ENCODE assay signal across 8 mouse cellular contexts in genomic region chr1:172357550-172357949, GRCm38 (mm10). TPM values are rescaled to one million over a fixed set of nuclear protein-coding genes. Genes with fewer than 3 reads are reported as not detected.
DNase-seq lines count a peak whose midpoint lies in the region; ATAC-seq lines count a peak whose summit lies in the region.

No protein-coding gene starts in this region.

- peak; percentile 75 for ATAC-seq in frontal cortex, adult (ENCODE audit: low TSS enrichment)
- ATAC-seq in erythroblast, adult 5-6 weeks (replicated peaks; ENCODE audit: low FRiP score, poor library complexity, severe bottlenecking), result peak; percentile 80
- ATAC-seq in hindbrain, embryonic 14.5 days (ENCODE audit: low FRiP score), result peak; percentile 62; the same call in 1 of the 2 replicates
- peak; percentile 32; the same call in 1 of the 2 replicates for ATAC-seq in lung, embryonic 15.5 days (ENCODE audit: borderline replicate concordance, extremely low read depth, low FRiP score, low TSS enrichment)

- no peaks in the 10 kb centered on the region for H3K9me3 ChIP-seq in hindbrain, embryonic 14.5 days (ENCODE audit: control insufficient read depth, low read length)
- H3K9me3 ChIP-seq in lung, embryonic 15.5 days, result no peaks in the 10 kb centered on the region

- H3K4me2 ChIP-seq in hindbrain, embryonic 14.5 days (replicated peaks), result no peak overlapping the region
- no peak overlapping the region for H3K4me2 ChIP-seq in lung, embryonic 15.5 days

- no peak overlapping the region for H3K4me3 ChIP-seq in hindbrain, embryonic 14.5 days (replicated peaks; ENCODE audit: low read length)
- H3K4me3 ChIP-seq in lung, embryonic 15.5 days, result no peak overlapping the region

- H3K4me1 ChIP-seq in hindbrain, embryonic 14.5 days (replicated peaks; ENCODE audit: control insufficient read depth, insufficient read depth, low read length), result peaks cover 4% of the 10 kb centered on the region; the same call in 1 of the 2 replicates
- H3K4me1 ChIP-seq in lung, embryonic 15.5 days, result 0 out of 2 replicates have a peak, but pooled peaks cover 4% of the 10 kb centered on the region

- 4% methylated on average over 1 of the region's 1 CpGs for WGBS in hindbrain, embryonic 14.5 days
- 4% methylated on average over 1 of the region's 1 CpGs for WGBS in lung, embryonic 15.5 days

- no peaks in the 10 kb centered on the region for H3K27me3 ChIP-seq in hindbrain, embryonic 14.5 days (ENCODE audit: control insufficient read depth, insufficient read depth, low read length)
- H3K27me3 ChIP-seq in lung, embryonic 15.5 days, result 0 out of 2 replicates have a peak, but pooled peaks cover 9% of the 10 kb centered on the region

- DNase-seq in frontal cortex, postnatal 14 days (ENCODE audit: low spot score in 2 of 2), result no peak
- peak; percentile 79 to 80 for DNase-seq in B cell, adult 2 months
- DNase-seq in brain, adult 2 months (ENCODE audit: low read depth, low spot score), result peak; percentile 75
- DNase-seq in hindbrain, embryonic 14.5 days (ENCODE audit: low spot score), result peak; percentile 67
- DNase-seq in right cerebral cortex, postnatal 4 days, result peak; percentile 66

- H3K27ac ChIP-seq in hindbrain, embryonic 14.5 days, result no peak overlapping the region
- no peak overlapping the region for H3K27ac ChIP-seq in lung, embryonic 15.5 days

- H3K9ac ChIP-seq in hindbrain, embryonic 14.5 days, result no peak overlapping the region
- H3K9ac ChIP-seq in lung, embryonic 15.5 days, result no peak overlapping the region

- H3K36me3 ChIP-seq in hindbrain, embryonic 14.5 days (replicated peaks; ENCODE audit: control insufficient read depth, insufficient read depth), result no peaks in the 10 kb centered on the region
- no peaks in the 10 kb centered on the region for H3K36me3 ChIP-seq in lung, embryonic 15.5 days

RNA-seq across cellular contexts. Expression of gene Kcnj10, which starts 16.5 kb away (rescaled TPM):
- total RNA-seq in erythroblast, adult 5-6 weeks (2015; ENCODE audit: low replicate concordance), result 5.6 and 11.7 TPM in 2 replicates
- 0.85 and 2.8 TPM in 2 replicates for total RNA-seq in erythroblast, adult 5-6 weeks (2017; ENCODE audit: low replicate concordance)
- 2.8 and 3.5 TPM in 2 replicates for polyA plus RNA-seq in hindbrain, embryonic 14.5 days (2014; fragmentation: Nextera tagmentation; extraction: Ambion mirVana)
- polyA plus RNA-seq in lung, embryonic 15.5 days (2015; fragmentation: Nextera tagmentation; extraction: Ambion mirVana), result 0.15 and 0.21 TPM in 2 replicates

RNA-seq across cellular contexts. Expression of gene Pigm, which starts 18.8 kb away (rescaled TPM):
- 5.2 and 5.6 TPM in 2 replicates for total RNA-seq in erythroblast, adult 5-6 weeks (2015; ENCODE audit: low replicate concordance)
- total RNA-seq in erythroblast, adult 5-6 weeks (2017; ENCODE audit: low replicate concordance), result 5.3 and 8.1 TPM in 2 replicates
- 5.6 and 5.9 TPM in 2 replicates for polyA plus RNA-seq in hindbrain, embryonic 14.5 days (2014; fragmentation: Nextera tagmentation; extraction: Ambion mirVana)
- polyA plus RNA-seq in lung, embryonic 15.5 days (2015; fragmentation: Nextera tagmentation; extraction: Ambion mirVana), result 5.4 and 5.7 TPM in 2 replicates

RNA-seq across cellular contexts. Expression of gene Kcnj9, which starts 28.4 kb away (rescaled TPM):
- total RNA-seq in erythroblast, adult 5-6 weeks (2015; ENCODE audit: low replicate concordance), result not detected in 2 replicates
- total RNA-seq in erythroblast, adult 5-6 weeks (2017; ENCODE audit: low replicate concordance), result 2.1 TPM in 1 of 2 replicates, not detected in the other
- 1.7 and 2.1 TPM in 2 replicates for polyA plus RNA-seq in hindbrain, embryonic 14.5 days (2014; fragmentation: Nextera tagmentation; extraction: Ambion mirVana)
- polyA plus RNA-seq in lung, embryonic 15.5 days (2015; fragmentation: Nextera tagmentation; extraction: Ambion mirVana), result 0.04 TPM in 1 of 2 replicates, not detected in the other

RNA-seq across cellular contexts. Expression of gene Atp1a2, which starts 59.7 kb away (rescaled TPM):
- total RNA-seq in erythroblast, adult 5-6 weeks (2015; ENCODE audit: low replicate concordance), result not detected in 2 replicates
- not detected in 2 replicates for total RNA-seq in erythroblast, adult 5-6 weeks (2017; ENCODE audit: low replicate concordance)
- 27.9 and 29.5 TPM in 2 replicates for polyA plus RNA-seq in hindbrain, embryonic 14.5 days (2014; fragmentation: Nextera tagmentation; extraction: Ambion mirVana)
- polyA plus RNA-seq in lung, embryonic 15.5 days (2015; fragmentation: Nextera tagmentation; extraction: Ambion mirVana), result 5.7 and 6.2 TPM in 2 replicates

Comparison
In these comparisons a context has a peak if more than half of its experiments do, and no peak if none do; other contexts are left out.
1. DNase-seq: peak in B cell, adult 2 months (2 of 2), brain, adult 2 months (single experiment), hindbrain, embryonic 14.5 days (single experiment) and right cerebral cortex, postnatal 4 days (single experiment); none in frontal cortex, postnatal 14 days (0 of 2).
2. Peak in every context shown above with its lines, with median percentiles within 50 percentile points of each other: ATAC-seq.